Mouse (Mus musculus) hindbrain, embryonic 15.5 days (tissue): Measurements from ENCODE around the gene Gm13290. TPM values are rescaled to one million over a fixed set of nuclear protein-coding genes. Genes with fewer than 3 reads are reported as not detected.
"Not testable (repeated sequence)": the region's sequence is repeated elsewhere in the genome, so short reads cannot be mapped to it uniquely, and the experiment has no call there.

ENCODE experiments used
- ATAC-seq: fragments of 200-750 bp; cut with Nextera tagmentation; 2 replicates; pipeline ENCODE4 v1.8.0; 2017; ENCODE audit warnings: low read depth, moderate number of reproducible peaks, moderate TSS enrichment; ENCODE audit not compliant: low FRiP score
- H3K27ac ChIP-seq: fragments of 300-500 bp; sonication (generic); replicated peaks from 2 replicates; pipeline ENCODE4 v1.5.1; 2015; ENCODE audit warnings: mild to moderate bottlenecking, inconsistent platforms
- H3K27me3 ChIP-seq: fragments of 300-500 bp; sonication (generic); 2 replicates; pipeline ENCODE4 v1.6.1; 2015; ENCODE audit warnings: control low read depth, inconsistent platforms
- H3K36me3 ChIP-seq: fragments of 300-500 bp; sonication (generic); 2 replicates; pipeline ENCODE4 v1.6.1; 2015; ENCODE audit warnings: control low read depth, inconsistent platforms
- H3K4me1 ChIP-seq: fragments of 300-500 bp; sonication (generic); replicated peaks from 2 replicates; pipeline ENCODE4 v1.6.1; 2015; ENCODE audit warnings: control low read depth, inconsistent platforms
- H3K4me2 ChIP-seq: fragments of 300-500 bp; sonication (generic); 2 replicates; pipeline ENCODE4 v1.6.1; 2015; ENCODE audit warnings: moderate library complexity, mild to moderate bottlenecking, inconsistent platforms
- H3K4me3 ChIP-seq: fragments of 300-500 bp; sonication (generic); 2 replicates; pipeline ENCODE4 v1.5.1; 2015; ENCODE audit warnings: mild to moderate bottlenecking, inconsistent platforms
- H3K9ac ChIP-seq: fragments of 300-500 bp; sonication (generic); 2 replicates; pipeline ENCODE4 v1.6.1; 2015; ENCODE audit warnings: inconsistent platforms
- H3K9me3 ChIP-seq: fragments of 300-500 bp; sonication (generic); 2 replicates; pipeline ENCODE4 v1.6.1; 2016; ENCODE audit warnings: control low read depth, inconsistent platforms
- WGBS: fragments of 180-500 bp; shearing (Covaris S2); methylation state at CpG from one replicate; pipeline ENCODE4 v1.1.7; 2015; 5-methylcytosine and 5-hydroxymethylcytosine counted together
- polyA plus RNA-seq: library from polyadenylated mRNA; unstranded; fragments of >200 nt; fragmentation: Nextera tagmentation; extraction: Ambion mirVana; gene quantifications from 2 replicates; pipeline ENCODE4 v1.2.1, GENCODE M21; 2015

The Gm13290 gene
- polyA plus RNA-seq, 1 experiment from 2014 or later = not detected

DNA sequence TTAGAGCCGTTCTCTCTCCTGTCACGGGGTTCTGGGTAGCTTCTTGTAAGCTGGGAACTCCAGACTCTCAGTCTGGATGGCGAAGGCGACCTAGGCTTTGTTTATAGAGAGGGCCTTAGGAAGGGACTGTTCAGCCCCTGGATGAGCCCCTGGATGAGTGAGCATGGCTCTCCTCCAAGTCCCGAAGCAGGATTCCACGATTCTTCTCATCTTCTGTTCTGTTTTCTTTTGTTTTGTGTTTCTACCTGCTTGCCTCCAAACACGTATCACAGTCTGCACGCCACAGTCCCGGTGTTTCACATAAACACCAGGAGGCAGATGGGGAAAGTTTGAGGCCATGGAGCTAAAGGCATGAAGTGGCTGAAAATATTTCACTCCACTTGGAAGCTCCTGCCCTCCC lies 14.9 kb upstream of the Gm13290 start:
- H3K9ac ChIP-seq, H3K4me3 ChIP-seq, H3K9me3 ChIP-seq, ATAC-seq, H3K27ac ChIP-seq, H3K4me2 ChIP-seq, H3K36me3 ChIP-seq, H3K27me3 ChIP-seq, H3K4me1 ChIP-seq: not testable (repeated sequence)
- 90% methylated on average over 9 of the region's 9 CpGs for WGBS

DNA sequence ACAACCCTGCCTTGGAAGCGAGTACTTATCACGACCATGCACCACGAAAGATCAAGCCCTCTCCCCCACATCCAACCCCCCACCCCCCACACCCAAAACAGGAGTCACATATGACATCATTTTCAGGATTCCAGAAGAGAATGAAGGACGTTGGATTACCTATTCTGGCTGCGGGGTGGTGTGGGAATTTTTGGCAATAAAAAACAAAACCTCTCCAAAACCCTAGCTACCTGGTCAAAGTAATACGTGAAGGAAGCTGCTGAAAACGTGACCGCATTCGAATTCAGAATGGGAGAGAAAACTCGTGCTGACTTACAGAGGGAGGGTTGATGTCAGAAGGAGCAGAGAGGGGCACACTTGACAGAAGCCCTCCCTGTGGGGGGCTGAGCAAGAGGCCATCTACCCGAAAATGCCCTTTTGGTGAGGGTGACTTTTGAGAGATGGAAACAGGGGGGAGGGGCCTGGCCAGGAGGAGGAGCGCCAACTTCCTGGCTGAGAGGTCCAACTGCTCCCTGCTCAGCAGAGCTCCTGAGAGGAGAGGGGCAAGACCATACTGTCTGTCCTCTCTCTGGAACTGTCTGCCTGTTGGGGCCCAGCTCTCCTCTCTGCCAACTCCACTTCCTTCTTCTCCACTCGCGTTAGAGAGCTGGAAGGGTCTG lies 13.9 kb upstream of the Gm13290 start, which contains the start of gene Gm13283:
TSS of gene Gm13283 (plus strand) at position 510 of the 659 bp plus-strand sequence.
- H3K36me3 ChIP-seq, H3K9me3 ChIP-seq, H3K27ac ChIP-seq, ATAC-seq, H3K4me1 ChIP-seq, H3K9ac ChIP-seq, H3K27me3 ChIP-seq: not testable (repeated sequence)
- Histone ChIP-seq H3K4me2 (peak within 1 kb of the TSS; percentile 65), H3K4me3 (peak within 1 kb of the TSS; percentile 34)
- whole genome bisulfite sequencing = 21% methylated on average over 9 of the region's 14 CpGs

DNA sequence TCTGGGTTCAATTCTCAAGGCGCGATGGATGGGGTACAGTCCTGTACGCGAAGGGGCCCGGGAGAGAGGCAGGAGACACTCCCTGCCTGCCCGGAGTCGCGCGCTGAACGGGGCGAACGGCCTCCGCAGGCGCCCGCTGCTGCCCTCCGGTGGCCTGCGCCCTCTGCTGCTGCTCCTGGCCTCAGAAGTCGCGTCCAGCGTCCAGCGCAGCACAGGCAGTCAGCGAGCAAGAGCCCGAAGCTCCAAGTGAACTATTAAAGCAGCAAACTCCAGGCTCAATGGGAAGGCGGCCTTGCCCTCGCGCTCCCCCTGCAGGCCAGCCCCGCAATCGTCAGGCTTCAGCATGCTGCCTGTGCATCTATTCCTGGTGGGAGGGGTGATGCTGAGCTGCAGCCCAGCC lies 13.2 kb upstream of the Gm13290 start:
- not testable (repeated sequence) for H3K36me3 ChIP-seq, H3K4me1 ChIP-seq, H3K9me3 ChIP-seq, H3K27me3 ChIP-seq, ATAC-seq, H3K27ac ChIP-seq, H3K9ac ChIP-seq
- Histone ChIP-seq H3K4me3 (peak overlapping the region; percentile 34), H3K4me2 (peak overlapping the region; percentile 65)
- WGBS = under 1% methylated on average over 24 of the region's 28 CpGs

DNA sequence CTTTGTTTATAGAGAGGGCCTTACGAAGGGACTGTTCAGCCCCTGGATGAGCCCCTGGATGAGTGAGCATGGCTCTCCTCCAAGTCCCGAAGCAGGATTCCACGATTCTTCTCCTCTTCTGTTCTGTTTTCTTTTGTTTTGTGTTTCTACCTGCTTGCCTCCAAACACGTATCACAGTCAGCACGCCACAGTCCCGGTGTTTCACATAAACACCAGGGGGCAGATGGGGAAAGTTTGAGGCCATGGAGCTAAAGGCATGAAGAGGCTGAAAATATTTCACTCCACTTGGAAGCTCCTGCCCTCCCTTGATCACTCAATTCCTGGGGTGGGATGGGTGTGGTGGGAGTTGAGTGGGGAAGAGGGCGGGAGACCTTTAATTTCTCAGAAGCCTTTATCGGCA lies 11.9 kb upstream of the Gm13290 start:
- not testable (repeated sequence) for H3K4me3 ChIP-seq, H3K27me3 ChIP-seq, H3K4me2 ChIP-seq, H3K9me3 ChIP-seq, H3K4me1 ChIP-seq, H3K9ac ChIP-seq, ATAC-seq, H3K36me3 ChIP-seq, H3K27ac ChIP-seq
- 71% methylated on average over 6 of the region's 8 CpGs for WGBS

DNA sequence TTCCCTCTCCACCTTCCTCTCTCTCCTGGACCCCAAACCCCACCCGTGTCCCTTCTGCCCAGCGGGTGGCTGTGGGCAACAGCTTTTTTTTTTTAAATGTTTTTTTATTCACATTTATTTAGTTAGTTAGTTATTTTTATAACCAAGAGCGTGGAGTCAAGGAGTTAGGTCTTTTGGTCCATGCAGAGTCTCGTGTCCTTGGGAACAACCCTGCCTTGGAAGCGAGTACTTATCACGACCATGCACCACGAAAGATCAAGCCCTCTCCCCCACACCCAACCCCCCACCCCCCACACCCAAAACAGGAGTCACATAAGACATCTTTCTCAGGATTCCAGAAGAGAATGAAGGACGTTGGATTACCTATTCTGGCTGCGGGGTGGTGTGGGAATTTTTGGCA lies 11.3 kb upstream of the Gm13290 start:
- not testable (repeated sequence) for H3K9me3 ChIP-seq, H3K36me3 ChIP-seq, H3K4me2 ChIP-seq, H3K9ac ChIP-seq, ATAC-seq, H3K4me3 ChIP-seq, H3K27me3 ChIP-seq, H3K4me1 ChIP-seq, H3K27ac ChIP-seq
- WGBS = 66% methylated on average over 9 of the region's 9 CpGs

DNA sequence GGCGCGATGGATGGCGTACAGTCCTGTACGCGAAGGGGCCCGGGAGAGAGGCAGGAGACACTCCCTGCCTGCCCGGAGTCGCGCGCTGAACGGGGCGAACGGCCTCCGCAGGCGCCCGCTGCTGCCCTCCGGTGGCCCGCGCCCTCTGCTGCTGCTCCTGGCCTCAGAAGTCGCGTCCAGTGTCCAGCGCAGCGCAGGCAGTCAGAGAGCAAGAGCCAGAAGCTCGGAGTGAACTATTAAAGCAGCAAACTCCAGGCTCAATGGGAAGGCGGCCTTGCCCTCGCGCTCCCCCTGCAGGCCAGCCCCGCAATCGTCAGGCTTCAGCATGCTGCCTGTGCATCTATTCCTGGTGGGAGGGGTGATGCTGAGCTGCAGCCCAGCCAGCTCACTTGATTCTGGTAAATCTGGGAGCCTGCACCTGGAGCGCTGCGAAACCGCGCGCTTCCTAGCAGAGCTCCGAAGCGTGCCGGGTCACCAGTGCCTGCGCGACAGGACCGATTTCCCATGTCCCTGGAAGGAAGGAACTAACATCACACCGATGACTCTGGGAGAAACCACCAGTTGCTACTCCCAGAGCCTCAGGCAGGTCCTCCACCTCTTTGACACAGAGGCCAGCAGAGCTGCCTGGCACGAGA lies 10.1 kb upstream of the Gm13290 start:
- peak overlapping the region; percentile 36 for H3K4me3 ChIP-seq
- ATAC-seq, H3K9me3 ChIP-seq, H3K27me3 ChIP-seq, H3K36me3 ChIP-seq, H3K9ac ChIP-seq, H3K4me1 ChIP-seq, H3K27ac ChIP-seq: not testable (repeated sequence)
- H3K4me2 ChIP-seq = peak overlapping the region; percentile 64
- WGBS = 4% methylated on average over 27 of the region's 42 CpGs

DNA sequence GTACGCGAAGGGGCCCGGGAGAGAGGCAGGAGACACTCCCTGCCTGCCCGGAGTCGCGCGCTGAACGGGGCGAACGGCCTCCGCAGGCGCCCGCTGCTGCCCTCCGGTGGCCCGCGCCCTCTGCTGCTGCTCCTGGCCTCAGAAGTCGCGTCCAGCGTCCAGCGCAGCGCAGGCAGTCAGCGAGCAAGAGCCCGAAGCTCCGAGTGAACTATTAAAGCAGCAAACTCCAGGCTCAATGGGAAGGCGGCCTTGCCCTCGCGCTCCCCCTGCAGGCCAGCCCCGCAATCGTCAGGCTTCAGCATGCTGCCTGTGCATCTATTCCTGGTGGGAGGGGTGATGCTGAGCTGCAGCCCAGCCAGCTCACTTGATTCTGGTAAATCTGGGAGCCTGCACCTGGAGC lies 3.0 kb downstream of the Gm13290 start, which contains the start of gene Gm13289:
TSS of gene Gm13289 (plus strand) at position 301 of the 400 bp plus-strand sequence.
- not testable (repeated sequence) for H3K9me3 ChIP-seq, H3K4me3 ChIP-seq, H3K27me3 ChIP-seq, ATAC-seq, H3K27ac ChIP-seq, H3K9ac ChIP-seq, H3K4me2 ChIP-seq, H3K4me1 ChIP-seq, H3K36me3 ChIP-seq
- WGBS = no CpG with 5 or more reads among the region's 29 CpGs

DNA sequence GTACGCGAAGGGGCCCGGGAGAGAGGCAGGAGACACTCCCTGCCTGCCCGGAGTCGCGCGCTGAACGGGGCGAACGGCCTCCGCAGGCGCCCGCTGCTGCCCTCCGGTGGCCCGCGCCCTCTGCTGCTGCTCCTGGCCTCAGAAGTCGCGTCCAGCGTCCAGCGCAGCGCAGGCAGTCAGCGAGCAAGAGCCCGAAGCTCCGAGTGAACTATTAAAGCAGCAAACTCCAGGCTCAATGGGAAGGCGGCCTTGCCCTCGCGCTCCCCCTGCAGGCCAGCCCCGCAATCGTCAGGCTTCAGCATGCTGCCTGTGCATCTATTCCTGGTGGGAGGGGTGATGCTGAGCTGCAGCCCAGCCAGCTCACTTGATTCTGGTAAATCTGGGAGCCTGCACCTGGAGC lies 5.9 kb downstream of the Gm13290 start, which contains the start of gene Gm13272:
TSS of gene Gm13272 (plus strand) at position 301 of the 400 bp plus-strand sequence.
- H3K4me1 ChIP-seq, H3K9ac ChIP-seq, H3K36me3 ChIP-seq, ATAC-seq, H3K4me3 ChIP-seq, H3K27me3 ChIP-seq, H3K9me3 ChIP-seq, H3K27ac ChIP-seq, H3K4me2 ChIP-seq: not testable (repeated sequence)
- no CpG with 5 or more reads among the region's 29 CpGs for WGBS

DNA sequence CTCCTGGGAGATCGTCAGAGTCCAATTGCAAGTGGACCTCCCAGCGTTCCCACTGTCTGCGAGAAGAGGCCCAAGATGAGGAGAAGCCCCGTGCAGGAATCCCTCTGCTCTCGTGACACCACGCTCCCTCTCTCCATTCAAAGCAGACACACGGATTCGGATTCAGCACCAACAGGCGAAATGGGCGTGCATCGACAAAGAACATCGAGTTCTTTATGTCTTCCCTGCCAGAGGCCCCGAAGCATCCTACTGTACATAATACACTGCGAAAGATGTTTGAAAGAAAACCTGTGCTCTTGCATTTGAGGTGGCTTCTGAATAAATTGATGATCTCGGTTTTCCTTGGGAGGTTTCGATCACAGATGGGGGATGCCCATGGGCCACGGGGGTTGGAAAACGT lies 6.7 kb downstream of the Gm13290 start:
- H3K4me3 ChIP-seq, H3K4me1 ChIP-seq, H3K9me3 ChIP-seq, ATAC-seq, H3K36me3 ChIP-seq, H3K9ac ChIP-seq, H3K27ac ChIP-seq, H3K27me3 ChIP-seq, H3K4me2 ChIP-seq: not testable (repeated sequence)
- 50% methylated on average over 16 of the region's 18 CpGs for WGBS

DNA sequence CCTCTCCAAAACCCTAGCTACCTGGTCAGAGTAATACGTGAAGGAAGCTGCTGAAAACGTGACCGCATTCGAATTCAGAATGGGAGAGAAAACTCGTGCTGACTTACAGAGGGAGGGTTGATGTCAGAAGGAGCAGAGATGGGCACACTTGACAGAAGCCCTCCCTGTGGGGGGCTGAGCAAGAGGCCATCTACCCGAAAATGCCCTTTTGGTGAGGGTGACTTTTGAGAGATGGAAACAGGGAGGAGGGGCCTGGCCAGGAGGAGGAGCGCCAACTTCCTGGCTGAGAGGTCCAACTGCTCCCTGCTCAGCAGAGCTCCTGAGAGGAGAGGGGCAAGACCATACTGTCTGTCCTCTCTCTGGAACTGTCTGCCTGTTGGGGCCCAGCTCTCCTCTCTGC lies 8.2 kb downstream of the Gm13290 start, which contains the start of gene Ifnz:
TSS of gene Ifnz (plus strand) at position 301 of the 400 bp plus-strand sequence.
- H3K4me1 ChIP-seq, ATAC-seq, H3K27ac ChIP-seq, H3K27me3 ChIP-seq, H3K9me3 ChIP-seq, H3K36me3 ChIP-seq, H3K9ac ChIP-seq: not testable (repeated sequence)
- Histone ChIP-seq H3K4me2 (peak within 1 kb of the TSS; percentile 50), H3K4me3 (0 out of 2 replicates have a peak within 1 kb of the TSS, but pooled peaks have one; percentile 15)
- 17% methylated on average over 4 of the region's 7 CpGs for WGBS

DNA sequence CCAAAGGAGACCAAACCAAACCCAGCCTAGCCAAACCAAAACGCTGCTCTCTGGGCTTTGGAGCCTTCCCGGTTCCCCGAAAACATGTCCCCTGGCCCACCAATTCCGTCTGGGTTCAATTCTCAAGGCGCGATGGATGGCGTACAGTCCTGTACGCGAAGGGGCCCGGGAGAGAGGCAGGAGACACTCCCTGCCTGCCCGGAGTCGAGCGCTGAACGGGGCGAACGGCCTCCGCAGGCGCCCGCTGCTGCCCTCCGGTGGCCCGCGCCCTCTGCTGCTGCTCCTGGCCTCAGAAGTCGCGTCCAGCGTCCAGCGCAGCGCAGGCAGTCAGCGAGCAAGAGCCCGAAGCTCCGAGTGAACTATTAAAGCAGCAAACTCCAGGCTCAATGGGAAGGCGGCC lies 8.7 kb downstream of the Gm13290 start:
- H3K27me3 ChIP-seq, H3K36me3 ChIP-seq, ATAC-seq, H3K27ac ChIP-seq, H3K9ac ChIP-seq, H3K4me1 ChIP-seq, H3K9me3 ChIP-seq: not testable (repeated sequence)
- Histone ChIP-seq H3K4me3 (0 out of 2 replicates have a peak overlapping the region, but pooled peaks have one; percentile 15), H3K4me2 (peak overlapping the region; percentile 50)
- WGBS = 0% methylated on average over 3 of the region's 31 CpGs

DNA sequence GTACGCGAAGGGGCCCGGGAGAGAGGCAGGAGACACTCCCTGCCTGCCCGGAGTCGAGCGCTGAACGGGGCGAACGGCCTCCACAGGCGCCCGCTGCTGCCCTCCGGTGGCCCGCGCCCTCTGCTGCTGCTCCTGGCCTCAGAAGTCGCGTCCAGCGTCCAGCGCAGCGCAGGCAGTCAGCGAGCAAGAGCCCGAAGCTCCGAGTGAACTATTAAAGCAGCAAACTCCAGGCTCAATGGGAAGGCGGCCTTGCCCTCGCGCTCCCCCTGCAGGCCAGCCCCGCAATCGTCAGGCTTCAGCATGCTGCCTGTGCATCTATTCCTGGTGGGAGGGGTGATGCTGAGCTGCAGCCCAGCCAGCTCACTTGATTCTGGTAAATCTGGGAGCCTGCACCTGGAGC lies 11.8 kb downstream of the Gm13290 start, which contains the start of gene Gm13276:
TSS of gene Gm13276 (plus strand) at position 301 of the 400 bp plus-strand sequence.
- H3K9me3 ChIP-seq, H3K36me3 ChIP-seq, H3K4me3 ChIP-seq, H3K9ac ChIP-seq, H3K4me1 ChIP-seq, ATAC-seq, H3K27ac ChIP-seq, H3K4me2 ChIP-seq, H3K27me3 ChIP-seq: not testable (repeated sequence)
- WGBS = no CpG with 5 or more reads among the region's 27 CpGs
